Mouse (Mus musculus): ENCODE results near the gene E430018J23Rik.
"Not testable (repeated sequence)": the region's sequence is repeated elsewhere in the genome, so short reads cannot be mapped to it uniquely, and the experiment has no call there.

The E430018J23Rik gene

DNA sequence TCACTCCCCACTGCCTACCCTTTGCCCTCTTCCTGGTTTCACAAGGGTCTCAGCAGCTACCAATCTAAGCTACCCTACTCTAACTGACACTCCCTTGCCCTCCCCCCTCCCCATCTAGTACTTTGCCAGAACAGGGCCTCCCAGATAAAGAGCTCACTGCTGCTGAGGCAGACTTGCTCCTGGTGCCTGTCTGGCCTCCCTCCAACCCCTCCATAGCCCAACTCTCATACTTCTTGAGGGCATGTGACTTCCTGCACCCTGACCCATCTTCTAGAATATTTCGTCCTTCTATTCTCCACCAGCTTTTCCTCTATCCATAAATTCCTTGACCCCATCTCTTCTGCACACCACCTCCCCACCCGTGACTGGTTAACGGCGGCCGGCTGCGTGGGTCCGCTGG lies 50.5 kb downstream of the E430018J23Rik start:
- DNase-seq (ENCODE audit: extremely low read depth, low read depth, low spot score) = no peak

DNA sequence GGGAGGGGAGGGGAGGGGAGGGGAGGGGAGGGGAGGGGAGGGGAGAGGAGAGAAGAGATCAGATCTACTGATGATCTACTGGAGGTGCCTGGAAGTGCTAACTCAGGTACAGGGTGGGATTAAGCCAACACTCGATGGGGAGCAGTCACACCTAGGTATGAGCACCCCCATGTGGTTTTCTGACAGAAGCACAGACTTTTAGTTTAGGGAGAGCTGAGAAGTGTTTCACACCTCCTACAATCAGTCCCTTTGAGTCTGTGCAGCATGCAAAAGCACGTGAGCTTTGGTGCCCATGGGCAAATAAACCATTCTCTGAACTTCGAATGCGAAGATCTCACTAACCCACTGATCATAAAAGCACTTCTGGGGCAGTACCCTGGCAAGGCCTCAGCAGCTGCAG lies 51.1 kb downstream of the E430018J23Rik start:
- DNase-seq (ENCODE audit: extremely low read depth, low read depth, low spot score) = no peak

DNA sequence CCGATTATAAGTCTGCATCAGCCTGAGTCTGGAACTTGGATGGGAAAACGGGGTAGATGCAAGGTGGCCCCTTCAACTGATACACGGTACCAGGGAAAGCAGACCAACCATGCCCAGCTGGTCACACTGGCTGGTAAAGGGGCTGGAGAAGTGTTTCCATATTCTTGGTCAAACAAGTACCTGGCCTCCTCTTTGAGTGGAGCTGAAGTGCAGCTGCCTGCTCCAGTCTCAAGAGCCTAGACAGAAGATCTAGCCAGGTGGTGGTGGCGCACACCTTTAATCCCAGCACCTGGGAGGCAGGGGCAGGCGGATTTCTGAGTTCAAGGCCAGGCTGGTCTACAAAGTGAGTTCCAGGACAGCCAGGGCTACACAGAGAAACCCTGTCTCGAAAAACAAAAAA lies 51.6 kb downstream of the E430018J23Rik start:
- not testable (repeated sequence) for DNase-seq (ENCODE audit: extremely low read depth, low read depth, low spot score)

DNA sequence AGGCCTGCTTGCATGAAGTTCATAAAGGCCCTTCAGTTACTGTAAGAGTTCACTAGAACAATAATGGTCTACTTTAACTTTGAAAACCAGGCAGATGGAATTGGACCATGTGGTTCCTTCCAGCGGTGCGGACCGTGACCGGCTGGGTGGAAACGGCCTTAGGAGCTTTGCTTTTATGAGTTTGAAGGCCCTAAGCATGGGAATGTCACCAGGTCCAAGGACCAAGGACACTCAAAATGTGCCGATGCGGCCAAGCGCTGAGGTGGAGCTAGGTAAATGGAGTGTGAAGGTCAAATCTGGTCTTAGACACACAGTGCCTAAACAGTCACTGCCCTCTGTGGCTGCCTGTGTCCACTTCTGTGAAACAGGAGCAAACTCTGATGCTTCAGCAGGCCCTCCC lies 52.1 kb downstream of the E430018J23Rik start:
- no peak for DNase-seq (ENCODE audit: extremely low read depth, low read depth, low spot score)
